Mouse (Mus musculus) midbrain, embryonic 16.5 days (tissue): ENCODE results near the gene Mycbp. TPM values are rescaled to one million over a fixed set of nuclear protein-coding genes. Genes with fewer than 3 reads are reported as not detected.
A peak's percentile ranks its signal among the peaks of the same experiment; 100 is the strongest.

Experiments used
- ATAC-seq: fragments of 200-750 bp; cut with Nextera tagmentation; 2 replicates; pipeline ENCODE4 v1.8.0; 2017; ENCODE audit warnings: moderate TSS enrichment
- H3K27ac ChIP-seq: fragments of 300-500 bp; sonication (generic); 2 replicates; pipeline ENCODE4 v1.5.1; 2014; ENCODE audit warnings: mild to moderate bottlenecking, low read length, mixed read lengths
- H3K27me3 ChIP-seq: fragments of 300-500 bp; sonication (generic); 2 replicates; pipeline ENCODE4 v1.6.1; 2014; ENCODE audit warnings: low read depth, low read length, mixed read lengths; ENCODE audit not compliant: control insufficient read depth, insufficient read depth
- H3K36me3 ChIP-seq: fragments of 300-500 bp; sonication (generic); 2 replicates; pipeline ENCODE4 v1.6.1; 2014; ENCODE audit warnings: mild to moderate bottlenecking, low read length, moderate library complexity, mixed read lengths; ENCODE audit not compliant: control insufficient read depth, insufficient read depth
- H3K4me1 ChIP-seq: fragments of 300-500 bp; sonication (generic); 2 replicates; pipeline ENCODE4 v1.6.1; 2014; ENCODE audit warnings: mild to moderate bottlenecking, low read length, mixed read lengths; ENCODE audit not compliant: control insufficient read depth, insufficient read depth
- H3K4me2 ChIP-seq: fragments of 300-500 bp; sonication (generic); 2 replicates; pipeline ENCODE4 v1.6.1; 2014; ENCODE audit warnings: mild to moderate bottlenecking, low read length, mixed read lengths
- H3K4me3 ChIP-seq: fragments of 300-500 bp; sonication (generic); 2 replicates; pipeline ENCODE4 v1.5.1; 2014; ENCODE audit warnings: low read depth, mild to moderate bottlenecking, low read length, moderate library complexity, mixed read lengths
- H3K9ac ChIP-seq: fragments of 300-500 bp; sonication (generic); 2 replicates; pipeline ENCODE4 v1.6.1; 2014; ENCODE audit warnings: low read depth, low read length, mixed read lengths
- H3K9me3 ChIP-seq: fragments of 300-500 bp; sonication (generic); replicated peaks from 2 replicates; pipeline ENCODE4 v1.6.1; 2014; ENCODE audit warnings: mild to moderate bottlenecking, low read length, mixed read lengths; ENCODE audit not compliant: control insufficient read depth, poor library complexity, severe bottlenecking
- WGBS: fragments of 180-500 bp; shearing (Covaris S2); extraction: QIAGEN DNeasy Blood & Tissue Kit; methylation state at CpG from one replicate; pipeline ENCODE4 v1.1.7; 2014; 5-methylcytosine and 5-hydroxymethylcytosine counted together
- polyA plus RNA-seq: library from polyadenylated mRNA; unstranded; fragments of >200 nt; fragmentation: Nextera tagmentation; extraction: Ambion mirVana; gene quantifications from 2 replicates; pipeline ENCODE4 v1.2.1, GENCODE M21; 2015

Mycbp gene
- polyA plus RNA-seq = 36.3 and 36.9 TPM in 2 replicates

DNA sequence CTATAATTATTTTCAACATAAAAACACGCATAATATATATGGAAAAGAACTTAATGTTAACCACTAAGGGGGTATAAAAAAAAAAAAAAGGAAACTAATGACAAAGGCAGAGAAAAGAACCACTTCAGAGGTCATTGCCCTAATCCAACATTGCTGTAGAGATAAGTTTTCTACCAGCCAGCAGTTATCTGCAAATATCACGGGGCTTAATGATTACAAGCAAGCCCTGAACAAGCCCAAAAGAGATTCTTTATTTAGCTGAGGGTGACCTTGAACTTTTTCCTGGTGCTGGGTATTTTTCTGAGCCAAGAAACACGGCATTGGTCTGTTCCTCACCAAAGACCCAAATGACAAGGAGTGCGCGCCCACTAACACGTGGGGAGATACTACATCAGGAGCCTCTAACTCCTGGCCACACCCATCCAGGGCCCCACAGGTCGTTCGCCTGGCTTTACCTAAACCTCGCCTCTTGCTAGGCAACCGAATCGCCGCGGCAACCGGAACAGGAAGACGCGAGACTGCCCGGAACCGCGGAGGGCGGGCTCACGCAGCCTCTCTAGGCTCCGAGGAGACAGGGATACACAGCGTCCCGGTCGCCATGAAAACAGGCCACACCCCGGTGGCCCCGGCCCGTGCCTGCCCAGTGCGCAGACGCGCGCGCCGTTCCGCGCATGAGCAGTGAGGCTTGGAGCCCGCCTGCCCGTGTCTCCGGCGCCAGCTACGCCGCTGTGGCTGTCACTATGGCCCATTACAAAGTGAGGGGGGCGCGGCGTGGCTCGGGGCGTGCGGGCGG is at the start of gene Mycbp:
Gene Mycbp (plus strand): TSS at position 500 of the 793 bp plus-strand sequence.
- peaks cover 14% of the 10 kb centered on the region for H3K4me1 ChIP-seq
- peak within 1 kb of the TSS; percentile 80 for H3K27ac ChIP-seq
- WGBS = 1% methylated on average over 42 of the region's 49 CpGs
- no peaks in the 10 kb centered on the region for H3K27me3 ChIP-seq
- H3K9ac ChIP-seq = peak within 1 kb of the TSS; percentile 76
- peak within 1 kb of the TSS; percentile 90 for H3K4me2 ChIP-seq
- H3K36me3 ChIP-seq = no peaks in the 10 kb centered on the region
- peak within 1 kb of the TSS; percentile 87 for H3K4me3 ChIP-seq
- ATAC-seq = peak; percentile 100
- H3K9me3 ChIP-seq = no peaks in the 10 kb centered on the region

DNA sequence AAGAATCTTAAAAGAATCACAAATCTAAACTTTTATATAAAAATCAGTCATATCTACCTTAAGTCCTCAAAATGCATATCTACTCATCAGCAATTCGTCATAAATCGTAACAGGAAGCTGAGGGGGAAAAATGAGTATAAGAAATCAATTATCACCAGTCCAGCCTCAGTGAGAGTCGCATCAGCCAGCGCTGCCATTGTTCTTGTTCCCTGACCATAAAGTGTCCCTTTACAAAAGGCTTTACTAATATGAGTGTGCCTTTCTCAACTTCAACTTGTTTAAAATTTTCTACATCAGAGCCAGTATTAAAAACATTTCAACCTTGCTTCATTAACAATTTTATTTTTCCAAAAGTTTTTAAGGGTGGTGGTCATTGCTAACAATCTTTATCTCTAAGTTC is 47.7 kb upstream of the Mycbp start:
- ATAC-seq = no peak
- no peaks in the 10 kb centered on the region for H3K36me3 ChIP-seq
- whole genome bisulfite sequencing = 62% methylated on average over 4 of the region's 4 CpGs
- H3K27ac ChIP-seq = no peak overlapping the region
- no peaks in the 10 kb centered on the region for H3K4me1 ChIP-seq
- no peak overlapping the region for H3K4me2 ChIP-seq
- H3K9ac ChIP-seq = no peak overlapping the region
- no peaks in the 10 kb centered on the region for H3K27me3 ChIP-seq
- H3K9me3 ChIP-seq = no peaks in the 10 kb centered on the region
- H3K4me3 ChIP-seq = no peak overlapping the region

DNA sequence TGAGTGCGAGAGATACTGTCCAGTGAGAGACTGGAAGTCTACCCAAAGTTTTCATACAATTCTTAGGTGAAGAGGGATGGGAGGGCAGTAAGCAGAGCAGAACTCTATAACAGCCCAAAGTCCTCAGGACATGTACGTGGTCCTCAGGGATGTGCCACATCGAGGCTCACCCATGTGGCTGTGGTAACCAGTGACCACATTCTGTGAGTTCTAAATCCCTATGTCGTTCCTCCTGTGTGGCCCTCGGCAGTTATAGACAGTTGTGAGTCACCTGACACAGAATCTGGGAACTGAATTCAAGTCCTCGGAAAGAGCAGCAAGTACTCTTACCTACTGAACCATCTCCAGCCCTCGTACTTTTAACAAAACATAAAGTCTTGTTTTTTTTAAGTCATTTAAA is 46.5 kb upstream of the Mycbp start:
- Histone ChIP-seq H3K36me3 (no peaks in the 10 kb centered on the region), H3K4me2 (no peak overlapping the region), H3K9ac (no peak overlapping the region), H3K4me1 (no peaks in the 10 kb centered on the region), H3K9me3 (no peaks in the 10 kb centered on the region), H3K4me3 (no peak overlapping the region), H3K27me3 (no peaks in the 10 kb centered on the region), H3K27ac (no peak overlapping the region)
- no peak for ATAC-seq
- WGBS = 86% methylated on average over 7 of the region's 7 CpGs

DNA sequence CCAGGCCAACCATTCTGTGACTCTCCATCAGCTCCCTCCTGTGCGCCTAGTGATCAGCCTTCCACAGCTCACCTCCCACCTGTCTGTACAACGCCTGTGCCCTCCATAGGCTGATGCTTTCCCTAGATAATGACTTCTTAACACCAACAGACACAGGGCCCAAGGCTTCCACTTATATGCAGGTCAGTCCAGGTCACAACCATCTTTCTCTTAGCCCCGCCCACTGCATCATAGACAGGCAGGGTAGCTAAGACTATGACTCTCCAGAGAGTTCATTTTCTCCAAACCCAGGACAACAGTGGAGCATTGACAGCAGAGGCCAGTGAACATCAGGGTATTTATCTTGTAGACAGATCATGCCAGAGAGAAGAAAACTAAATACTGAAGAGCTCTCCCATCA is 45.3 kb upstream of the Mycbp start, which contains the start of gene 4933427I04Rik:
Gene 4933427I04Rik (plus strand): TSS at position 301 of the 400 bp plus-strand sequence.
- H3K27ac ChIP-seq = no peak within 1 kb of the TSS
- WGBS = 76% methylated on average over 3 of the region's 3 CpGs
- H3K9ac ChIP-seq = no peak within 1 kb of the TSS
- H3K36me3 ChIP-seq = no peaks in the 10 kb centered on the region
- H3K4me1 ChIP-seq = no peaks in the 10 kb centered on the region
- no peak within 1 kb of the TSS for H3K4me2 ChIP-seq
- no peak for ATAC-seq
- no peaks in the 10 kb centered on the region for H3K27me3 ChIP-seq
- H3K4me3 ChIP-seq = no peak within 1 kb of the TSS
- H3K9me3 ChIP-seq = no peaks in the 10 kb centered on the region

DNA sequence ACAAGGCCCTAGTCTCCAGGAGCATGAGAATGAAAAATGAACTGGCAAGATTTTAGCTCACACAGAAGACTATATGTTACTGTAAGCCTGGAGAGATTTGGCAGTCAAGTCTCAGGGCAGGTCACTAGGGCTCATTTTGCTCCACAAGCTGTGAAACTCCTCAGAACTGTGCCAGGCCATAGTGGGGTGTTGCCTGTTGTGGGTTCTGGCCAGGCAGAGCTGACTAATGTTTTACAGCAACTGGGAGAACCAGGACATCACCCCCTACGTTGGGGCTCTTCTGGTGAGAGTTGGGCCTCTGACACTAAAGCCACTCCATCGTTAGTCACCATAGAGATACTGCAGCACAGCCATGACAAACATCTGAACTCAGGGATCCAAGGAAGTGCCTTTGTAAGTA is 44.8 kb upstream of the Mycbp start:
- no peak overlapping the region for H3K27ac ChIP-seq
- no peak overlapping the region for H3K4me2 ChIP-seq

DNA sequence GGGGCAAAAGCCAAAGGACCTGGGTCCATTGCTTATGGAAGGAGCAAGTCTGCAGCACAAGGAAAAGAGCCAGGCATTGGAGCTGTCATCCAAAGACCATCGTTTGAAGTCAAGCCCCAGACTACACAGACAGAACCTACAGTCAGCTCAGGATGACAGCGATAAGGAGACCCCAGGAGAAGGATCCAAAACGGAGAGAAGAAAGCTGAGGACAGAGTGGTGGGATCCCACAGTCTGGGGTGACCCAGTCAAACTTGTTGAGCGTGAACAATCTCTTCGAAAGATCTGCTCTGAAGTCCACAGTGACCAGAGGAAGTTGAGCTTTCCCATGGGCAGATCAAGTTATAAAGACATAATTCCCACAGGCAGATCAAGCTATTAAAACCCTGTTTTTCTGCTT is 44.0 kb upstream of the Mycbp start:
- Histone ChIP-seq H3K4me2 (no peak overlapping the region), H3K27me3 (no peaks in the 10 kb centered on the region), H3K9me3 (no peaks in the 10 kb centered on the region), H3K9ac (no peak overlapping the region), H3K4me1 (no peaks in the 10 kb centered on the region), H3K4me3 (no peak overlapping the region), H3K27ac (no peak overlapping the region), H3K36me3 (no peaks in the 10 kb centered on the region)
- no peak for ATAC-seq
- 86% methylated on average over 5 of the region's 5 CpGs for WGBS

More for the DNA sequence above, 44.8 kb upstream of the Mycbp start:
- ATAC-seq = no peak
- no peaks in the 10 kb centered on the region for H3K27me3 ChIP-seq
- H3K4me1 ChIP-seq = no peaks in the 10 kb centered on the region
- H3K4me3 ChIP-seq = no peak overlapping the region
- 61% methylated on average over 2 of the region's 2 CpGs for WGBS
- H3K9me3 ChIP-seq = no peaks in the 10 kb centered on the region
- H3K36me3 ChIP-seq = no peaks in the 10 kb centered on the region
- no peak overlapping the region for H3K9ac ChIP-seq

DNA sequence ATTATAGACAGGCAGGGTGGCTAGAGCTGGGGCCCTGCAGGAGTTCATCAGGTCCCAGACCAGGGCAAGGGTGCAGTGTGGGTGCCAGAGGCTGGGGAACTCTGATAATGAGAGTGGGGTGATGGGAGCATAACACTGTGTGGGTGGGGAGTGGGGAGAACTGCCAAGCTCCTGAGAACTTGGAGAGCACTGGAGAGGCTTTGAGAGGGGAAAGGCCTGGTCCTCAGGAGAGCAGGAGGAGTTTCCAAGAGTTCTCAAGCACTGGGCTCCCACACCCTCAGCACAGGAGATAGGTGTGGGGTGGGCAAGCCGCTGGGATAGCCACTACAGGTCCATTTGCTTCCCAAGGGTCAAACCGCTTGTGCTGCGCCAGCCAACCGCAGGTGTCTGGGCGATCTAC is 10.9 kb upstream of the Mycbp start:
- no peak overlapping the region for H3K27ac ChIP-seq
- ATAC-seq = no peak
- no peak overlapping the region for H3K4me2 ChIP-seq
- no peaks in the 10 kb centered on the region for H3K27me3 ChIP-seq
- no peak overlapping the region for H3K9ac ChIP-seq
- H3K36me3 ChIP-seq = no peaks in the 10 kb centered on the region
- H3K4me3 ChIP-seq = no peak overlapping the region
- no peaks in the 10 kb centered on the region for H3K9me3 ChIP-seq
- H3K4me1 ChIP-seq = no peaks in the 10 kb centered on the region
- 90% methylated on average over 5 of the region's 5 CpGs for WGBS

DNA sequence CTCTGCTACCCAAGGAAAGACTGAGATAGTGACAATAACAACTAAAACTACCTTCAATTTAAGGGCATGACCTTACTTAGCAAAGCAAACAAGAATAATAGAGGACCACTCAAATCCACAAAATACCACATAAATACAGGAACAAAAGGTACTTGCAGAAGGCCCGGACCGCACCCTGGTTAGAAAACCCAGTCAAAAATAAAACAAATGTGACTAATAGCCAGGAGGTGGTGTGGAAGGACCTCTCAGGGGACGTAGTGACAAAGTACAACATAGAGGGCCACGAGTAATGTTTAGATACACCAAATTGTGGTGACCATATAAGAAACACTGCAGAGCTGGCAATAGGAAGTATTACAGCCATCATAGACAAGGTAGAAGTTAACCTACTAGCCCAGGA is 10.3 kb upstream of the Mycbp start:
- no peak overlapping the region for H3K4me3 ChIP-seq
- H3K27me3 ChIP-seq = no peaks in the 10 kb centered on the region
- no peaks in the 10 kb centered on the region for H3K36me3 ChIP-seq
- no peaks in the 10 kb centered on the region for H3K4me1 ChIP-seq
- ATAC-seq = no peak
- no peak overlapping the region for H3K4me2 ChIP-seq
- H3K27ac ChIP-seq = no peak overlapping the region
- H3K9me3 ChIP-seq = no peaks in the 10 kb centered on the region
- WGBS = 83% methylated on average over 4 of the region's 4 CpGs
- H3K9ac ChIP-seq = no peak overlapping the region

DNA sequence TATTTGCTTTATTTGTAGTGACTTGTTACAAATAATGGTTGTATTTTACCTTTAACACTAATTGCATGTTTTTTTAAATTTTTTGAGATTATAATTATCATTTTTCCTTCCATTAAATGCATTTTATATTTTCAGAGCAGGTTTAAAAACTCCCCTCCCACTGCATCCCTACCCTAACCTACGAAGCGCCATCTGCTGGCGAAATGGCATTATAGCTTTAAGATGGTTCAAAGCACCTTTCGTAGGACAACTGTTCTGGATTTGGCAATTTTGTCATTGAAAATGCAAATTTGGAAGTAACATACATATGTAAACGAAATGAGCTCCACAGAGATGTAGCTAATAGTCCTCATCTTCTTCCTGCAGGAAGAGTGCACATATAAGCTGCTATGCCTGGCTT is 5.9 kb upstream of the Mycbp start:
- WGBS = 7% methylated on average over 5 of the region's 5 CpGs
- Histone ChIP-seq H3K9ac (no peak overlapping the region), H3K9me3 (no peaks in the 10 kb centered on the region), H3K27ac (no peak overlapping the region), H3K4me1 (no peaks in the 10 kb centered on the region), H3K27me3 (no peaks in the 10 kb centered on the region), H3K4me2 (no peak overlapping the region), H3K4me3 (no peak overlapping the region), H3K36me3 (no peaks in the 10 kb centered on the region)
- ATAC-seq = no peak
